Mouse (Mus musculus): ENCODE measurements at regions not wholly inside any gene's neighbourhood (a gene's known extent, or its start where the extent isn't known, plus 50 kb on each side); places are given as distances from the start of the nearest gene placed in this dataset.

DNA sequence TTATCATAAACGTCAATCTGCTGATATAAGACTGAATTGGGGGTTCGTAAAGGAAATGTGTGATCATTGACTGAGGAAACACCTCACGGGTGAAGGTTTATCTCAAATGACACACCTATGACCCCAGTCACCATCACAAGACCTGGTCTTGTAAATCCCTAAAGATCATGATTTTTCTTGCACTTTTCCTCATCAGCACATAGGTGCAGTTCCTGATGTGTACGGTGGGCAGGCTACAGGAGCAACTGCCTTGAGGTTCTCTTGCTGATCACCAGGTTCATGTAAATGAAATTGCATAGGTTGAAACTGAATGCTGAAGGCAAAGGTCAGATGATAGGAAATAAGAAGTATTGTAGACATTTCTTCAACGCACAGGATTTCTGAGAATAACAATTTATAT is 277.1 kb downstream of the Rnf152 start:
- no peak for DNase-seq (ENCODE audit: low spot score in 2 of 2)

DNA sequence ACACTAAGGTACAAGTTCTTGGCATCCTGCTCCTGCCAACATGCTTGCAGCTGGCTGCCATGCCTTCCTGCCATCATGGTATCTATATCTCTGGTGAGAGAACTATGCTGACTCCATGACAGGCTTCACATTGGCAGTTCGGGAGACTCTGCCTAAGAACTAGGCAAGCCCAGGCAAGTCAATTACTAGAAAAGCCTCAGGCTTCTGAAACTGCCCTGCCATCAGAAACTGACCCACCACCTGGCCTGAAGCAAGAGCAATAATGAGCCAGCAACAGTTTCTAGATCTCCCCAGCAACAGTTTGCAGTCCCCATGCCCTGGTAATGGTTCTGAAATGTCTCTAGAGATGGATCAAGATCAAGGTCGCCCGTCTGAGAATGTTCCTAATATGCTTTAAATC is 280.8 kb downstream of the Rnf152 start:
- DNase-seq (ENCODE audit: low spot score in 2 of 2): no peak

DNA sequence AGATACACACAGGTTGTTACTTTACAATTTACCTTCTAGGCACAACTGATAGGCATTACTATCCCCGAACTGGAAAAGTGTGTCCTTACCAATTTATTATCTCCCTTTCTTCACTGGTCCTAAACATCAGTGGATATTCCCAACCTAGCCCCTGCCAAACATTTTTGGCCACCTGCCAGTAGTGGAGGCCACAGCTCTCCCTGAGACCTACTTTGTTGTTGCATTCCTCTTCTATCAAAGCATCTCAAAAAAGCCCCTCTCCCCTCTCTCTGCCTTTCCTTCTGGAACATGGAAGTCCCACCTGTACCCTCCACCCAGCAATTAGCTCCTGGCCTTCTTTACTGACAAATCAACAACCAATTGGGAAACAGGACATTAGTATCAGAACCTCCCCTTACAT is 282.2 kb downstream of the Rnf152 start:
- no peak for DNase-seq (ENCODE audit: low spot score in 2 of 2)

DNA sequence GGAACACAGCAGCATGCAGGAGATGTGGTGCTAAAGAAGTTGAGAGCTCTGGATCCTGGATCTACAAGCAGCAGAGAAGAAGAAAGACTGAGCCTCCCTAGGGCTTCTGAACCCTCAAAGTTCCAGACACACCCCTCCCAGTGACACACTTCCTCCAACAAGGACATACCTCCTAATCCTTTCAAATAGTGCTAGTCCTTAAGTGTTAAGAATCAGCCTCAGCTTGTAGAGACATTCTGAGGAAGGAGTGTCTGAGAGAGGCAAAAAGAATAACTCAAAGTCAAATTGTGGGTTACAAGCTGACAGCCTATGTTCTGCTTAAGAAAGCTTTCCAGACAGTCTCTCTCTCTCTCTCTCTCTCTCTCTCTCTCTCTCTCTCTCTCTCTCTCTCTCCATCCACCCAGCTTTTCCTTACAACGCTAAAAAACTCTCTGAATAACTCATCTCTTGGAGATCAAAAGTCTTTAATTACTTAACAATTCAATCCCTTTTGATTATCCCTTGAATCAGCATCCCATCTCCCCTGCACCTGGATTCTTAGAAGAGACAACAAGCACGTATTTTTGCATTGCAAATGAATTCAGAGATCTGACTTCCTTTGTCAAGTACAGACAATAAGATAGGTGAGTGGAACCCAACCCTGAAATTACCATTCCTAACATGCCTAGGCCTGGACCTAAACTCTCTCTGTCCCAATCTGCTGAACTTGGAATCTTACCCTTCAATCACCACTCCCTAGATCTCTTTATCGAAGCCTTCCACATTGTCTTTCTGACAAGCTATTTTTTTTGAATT is 285.7 kb downstream of the Rnf152 start:
- no peak for DNase-seq (ENCODE audit: low spot score in 2 of 2)

DNA sequence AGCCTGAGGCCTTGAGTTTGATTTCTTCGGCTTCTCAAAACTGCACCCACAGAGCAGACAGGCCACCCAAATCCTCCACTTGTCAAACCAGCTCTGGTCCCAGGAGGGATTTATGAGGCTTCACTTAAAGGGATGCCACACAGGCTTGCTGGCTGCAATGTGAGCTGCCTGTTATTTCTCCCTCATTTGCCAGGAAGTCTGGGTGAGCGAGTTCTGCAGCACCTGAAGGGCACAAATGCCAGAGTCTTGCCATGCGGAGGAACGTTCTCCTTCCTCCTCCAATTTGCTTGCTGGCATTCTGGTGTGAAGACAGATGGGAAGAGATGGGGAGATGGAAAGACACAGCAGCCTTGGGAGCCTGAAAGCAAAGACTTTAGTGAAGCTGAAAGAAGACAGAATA is 288.6 kb downstream of the Rnf152 start:
- no peak for DNase-seq (ENCODE audit: low spot score in 2 of 2)

DNA sequence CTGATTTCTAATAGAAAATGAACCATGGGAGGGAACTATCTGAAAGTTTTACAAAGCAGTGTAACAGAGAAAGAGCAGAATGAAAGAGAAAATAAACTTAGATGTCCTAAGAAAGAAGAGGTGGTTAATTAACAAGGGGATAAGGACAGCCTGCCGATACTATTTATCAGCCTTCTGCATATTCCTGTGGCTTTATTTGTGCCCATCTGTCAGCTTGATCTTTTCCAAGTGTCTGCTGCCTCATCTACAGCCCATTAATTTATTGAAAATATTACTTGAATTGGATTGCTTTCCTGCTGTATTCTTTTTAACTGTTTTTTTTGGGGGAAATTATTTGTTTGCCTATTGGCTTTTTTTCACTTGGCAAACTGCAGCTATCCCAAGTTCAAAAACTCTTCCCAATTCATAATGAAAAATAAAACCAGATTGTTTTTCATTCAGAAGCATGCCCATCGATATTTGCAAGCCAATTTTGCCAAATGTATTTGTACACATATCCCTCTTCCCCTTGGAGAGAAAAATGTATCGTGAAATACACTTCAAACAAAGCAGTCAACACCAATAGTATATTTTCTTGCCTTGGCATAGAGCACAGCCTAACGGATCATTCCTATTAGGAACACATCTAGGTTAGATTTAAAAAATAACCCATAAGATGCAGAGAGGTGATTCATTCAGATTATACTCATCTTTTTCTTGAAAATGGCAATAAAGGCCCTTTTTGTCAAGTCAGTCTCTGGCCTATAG is 289.3 kb downstream of the Rnf152 start:
- DNase-seq (ENCODE audit: low spot score in 2 of 2): no peak

DNA sequence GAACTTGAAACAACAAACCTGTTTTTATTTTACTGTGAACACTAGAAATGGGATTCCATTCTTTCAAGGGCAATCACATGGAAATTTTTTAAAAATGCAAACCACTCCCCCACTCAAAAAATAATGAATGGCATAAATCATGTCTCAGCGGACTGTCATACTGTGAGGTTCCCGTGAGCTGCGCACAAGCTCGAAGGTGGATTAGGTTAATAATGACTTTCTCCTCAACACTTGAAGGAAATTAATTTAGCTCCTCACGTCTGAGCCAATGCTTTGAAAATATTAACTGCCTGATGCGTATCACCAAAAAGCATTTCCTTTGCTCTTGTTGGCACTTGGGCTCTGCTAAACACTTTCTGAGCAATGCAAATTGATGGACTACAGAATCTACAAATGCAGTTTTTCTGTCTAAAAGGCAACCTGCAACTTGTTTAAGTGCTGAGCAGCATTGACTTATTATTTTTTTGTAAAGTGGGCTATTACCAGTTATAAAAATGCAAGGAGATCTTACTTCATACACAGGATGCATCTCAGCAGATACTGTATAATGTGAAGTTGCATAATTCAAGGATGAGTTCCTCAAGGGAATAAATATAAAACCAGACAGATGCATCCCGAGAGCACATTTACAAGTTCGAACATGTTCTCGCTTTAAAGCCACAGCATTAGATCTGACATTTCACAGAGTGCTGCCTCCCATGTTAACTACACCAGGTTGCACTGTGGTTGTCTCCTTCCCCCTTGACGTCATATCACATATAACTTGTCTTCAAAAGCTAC is 282.4 kb downstream of the Cdh20 start:
- no peak for DNase-seq (ENCODE audit: low spot score in 2 of 2)

All from heart, adult 9 months (tissue).